Mouse (Mus musculus) bone marrow, adult 2 months (tissue): ENCODE results near the gene Ttll5. TPM values are rescaled to one million over a fixed set of nuclear protein-coding genes. Genes with fewer than 3 reads are reported as not detected.

Experiments
- H3K27ac ChIP-seq: fragments of 200-500 bp; 2 replicates; pipeline ENCODE4 v1.5.1; 2012; ENCODE audit warnings: low read depth, mild to moderate bottlenecking, control low read depth, inconsistent platforms, low read length; ENCODE audit not compliant: control insufficient read depth, poor library complexity, insufficient read depth
- H3K4me1 ChIP-seq: fragments of 200-500 bp; 2 replicates; pipeline ENCODE4 v1.6.1; 2011; ENCODE audit warnings: low read length; ENCODE audit not compliant: control insufficient read depth, insufficient read depth
- H3K4me3 ChIP-seq: fragments of 200-500 bp; replicated peaks from 2 replicates; pipeline ENCODE3; 2011; ENCODE audit warnings: mild to moderate bottlenecking, low read depth, low read length, control low read depth; ENCODE audit not compliant: control insufficient read depth
- CTCF ChIP-seq: fragments of 200-500 bp; IDR thresholded peaks from 2 replicates; pipeline ENCODE4 v1.5.1; 2011; ENCODE audit warnings: low read length, control low read depth; ENCODE audit not compliant: control insufficient read depth, insufficient read depth
- POLR2A ChIP-seq: fragments of 200-500 bp; IDR thresholded peaks from 2 replicates; pipeline ENCODE4 v1.6.1; 2011; ENCODE audit warnings: low read depth, mild to moderate bottlenecking, control low read depth, low read length, borderline replicate concordance; ENCODE audit not compliant: control insufficient read depth
- WGBS: fragments of 180-500 bp; shearing (Covaris S2); methylation state at CpG from one replicate; pipeline ENCODE4 v1.1.7; 2018; 5-methylcytosine and 5-hydroxymethylcytosine counted together
- polyA plus RNA-seq: library from polyadenylated mRNA; stranded (reverse); fragments of >200 nt; gene quantifications from 2 replicates; pipeline ENCODE4 v1.2.4, GENCODE M21; 2011; ENCODE audit warnings: low replicate concordance; ENCODE audit not compliant: missing spikeins, insufficient read depth, insufficient read length

The Ttll5 gene
- polyA plus RNA-seq, 1 experiment, result 16.8 TPM

GRCm38 (mm10) chr12:86036368-86037166 is 212.1 kb downstream of the Ttll5 start:
- H3K27ac ChIP-seq, result no peak overlapping the region
- H3K4me1 ChIP-seq, result no peaks in the 10 kb centered on the region
- WGBS, result 83% methylated on average over 9 of the region's 9 CpGs
- no peak overlapping the region for H3K4me3 ChIP-seq
- TF ChIP-seq POLR2A (no peak), CTCF (no peak)

- H3K4me1 ChIP-seq, result no peaks in the 10 kb centered on the region
- no peak for TF ChIP-seq CTCF
- no peak for TF ChIP-seq POLR2A
- 78% methylated on average over 12 of the region's 12 CpGs for WGBS
- H3K4me3 ChIP-seq, result no peak overlapping the region
- no peak overlapping the region for H3K27ac ChIP-seq
These were observed 212.9 kb downstream of the Ttll5 start for GRCm38 (mm10) chr12:86037235-86037921.

- no peak for TF ChIP-seq CTCF
- TF ChIP-seq POLR2A, result no peak
- no peak overlapping the region for H3K4me3 ChIP-seq
- H3K4me1 ChIP-seq, result no peaks in the 10 kb centered on the region
- WGBS, result 83% methylated on average over 5 of the region's 5 CpGs
- no peak overlapping the region for H3K27ac ChIP-seq
These were observed 214.6 kb downstream of the Ttll5 start for GRCm38 (mm10) chr12:86039078-86039477.

GRCm38 (mm10) chr12:86039751-86040150 is 215.3 kb downstream of the Ttll5 start:
- WGBS, result 86% methylated on average over 6 of the region's 6 CpGs
- TF ChIP-seq POLR2A, result no peak
- no peak overlapping the region for H3K27ac ChIP-seq

GRCm38 (mm10) chr12:86046141-86046540 is 221.7 kb downstream of the Ttll5 start:
- Histone ChIP-seq H3K4me3 (no peak overlapping the region), H3K27ac (no peak overlapping the region), H3K4me1 (no peaks in the 10 kb centered on the region; the same call in 1 of the 2 replicates)
- TF ChIP-seq CTCF (no peak), POLR2A (no peak)
- WGBS, result 57% methylated on average over 5 of the region's 5 CpGs

More at GRCm38 (mm10) chr12:86039751-86040150, 215.3 kb downstream of the Ttll5 start:
- no peak overlapping the region for H3K4me3 ChIP-seq
- no peaks in the 10 kb centered on the region for H3K4me1 ChIP-seq

GRCm38 (mm10) chr12:86046776-86047175 is 222.3 kb downstream of the Ttll5 start:
- no peak overlapping the region for H3K4me3 ChIP-seq
- no peak overlapping the region for H3K27ac ChIP-seq
- TF ChIP-seq POLR2A (no peak), CTCF (no peak)
- H3K4me1 ChIP-seq, result no peaks in the 10 kb centered on the region; the same call in 1 of the 2 replicates
- WGBS, result 82% methylated on average over 2 of the region's 2 CpGs

- WGBS, result 24% methylated on average over 8 of the region's 8 CpGs
- TF ChIP-seq CTCF (no peak), POLR2A (no peak)
- no peak overlapping the region for H3K4me3 ChIP-seq
- no peaks in the 10 kb centered on the region; the same call in 1 of the 2 replicates for H3K4me1 ChIP-seq
- H3K27ac ChIP-seq, result no peak overlapping the region
These were observed 222.9 kb downstream of the Ttll5 start for GRCm38 (mm10) chr12:86047376-86047775.

GRCm38 (mm10) chr12:86049813-86050212 is 225.4 kb downstream of the Ttll5 start:
- Histone ChIP-seq H3K4me3 (no peak overlapping the region), H3K4me1 (no peaks in the 10 kb centered on the region; the same call in 1 of the 2 replicates), H3K27ac (no peak overlapping the region)
- TF ChIP-seq CTCF, result no peak
- no peak for TF ChIP-seq POLR2A
- 86% methylated on average over 6 of the region's 6 CpGs for WGBS
